Mouse (Mus musculus) erythroid progenitor cell, adult 5-6 weeks (primary cell): ENCODE measurements around the gene Itga3. TPM values are rescaled to one million over a fixed set of nuclear protein-coding genes. Genes with fewer than 3 reads are reported as not detected.
A peak's percentile ranks its signal among the peaks of the same experiment; 100 is the strongest.

Source experiments
- ATAC-seq: replicated peaks from 2 replicates; pipeline ENCODE4 v1.8.0; 2016; ENCODE audit warnings: moderate number of reproducible peaks, mild to moderate bottlenecking, moderate TSS enrichment, inconsistent platforms; ENCODE audit not compliant: poor library complexity, low FRiP score, severe bottlenecking
- total RNA-seq, 2 experiments: library from RNA; stranded (forward) in 1 of 2; stranded (reverse) in 1 of 2; fragments of 150-400 nt in 1 of 2; fragments of 186-747, 209-891 nt in 1 of 2; gene quantifications; 2 replicates each; pipeline versions ENCODE4 v1.2.3 to v1.2.4; 2015 to 2017; ENCODE audit warnings: low replicate concordance in 2 of 2

Gene Itga3
- total RNA-seq, 2 experiments from 2014 or later = not detected

DNA sequence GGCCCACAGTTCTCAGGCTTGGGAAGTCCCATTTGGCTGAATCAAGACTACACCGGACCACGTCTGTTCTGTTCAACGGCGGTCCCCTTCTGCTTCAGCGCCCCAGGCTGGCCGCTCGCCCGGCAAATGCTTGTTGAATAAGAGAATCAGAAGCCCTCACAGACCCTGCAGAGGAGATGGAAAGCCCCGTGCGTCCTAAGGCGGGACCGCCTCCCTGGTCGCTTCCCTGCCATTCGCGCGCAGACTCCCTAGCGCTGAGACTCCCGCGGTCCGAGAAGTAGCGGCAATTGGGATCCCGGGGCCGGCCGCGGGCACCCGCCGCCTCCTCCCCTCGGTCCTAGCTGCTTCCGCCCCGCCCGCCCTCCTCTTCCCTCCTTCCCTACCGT is 67.0 kb downstream of the Itga3 start, which contains the start of gene Samd14:
Gene Samd14 (plus strand): TSS at position 251 of the 386 bp plus-strand sequence.
- ATAC-seq = peak; percentile 45

DNA sequence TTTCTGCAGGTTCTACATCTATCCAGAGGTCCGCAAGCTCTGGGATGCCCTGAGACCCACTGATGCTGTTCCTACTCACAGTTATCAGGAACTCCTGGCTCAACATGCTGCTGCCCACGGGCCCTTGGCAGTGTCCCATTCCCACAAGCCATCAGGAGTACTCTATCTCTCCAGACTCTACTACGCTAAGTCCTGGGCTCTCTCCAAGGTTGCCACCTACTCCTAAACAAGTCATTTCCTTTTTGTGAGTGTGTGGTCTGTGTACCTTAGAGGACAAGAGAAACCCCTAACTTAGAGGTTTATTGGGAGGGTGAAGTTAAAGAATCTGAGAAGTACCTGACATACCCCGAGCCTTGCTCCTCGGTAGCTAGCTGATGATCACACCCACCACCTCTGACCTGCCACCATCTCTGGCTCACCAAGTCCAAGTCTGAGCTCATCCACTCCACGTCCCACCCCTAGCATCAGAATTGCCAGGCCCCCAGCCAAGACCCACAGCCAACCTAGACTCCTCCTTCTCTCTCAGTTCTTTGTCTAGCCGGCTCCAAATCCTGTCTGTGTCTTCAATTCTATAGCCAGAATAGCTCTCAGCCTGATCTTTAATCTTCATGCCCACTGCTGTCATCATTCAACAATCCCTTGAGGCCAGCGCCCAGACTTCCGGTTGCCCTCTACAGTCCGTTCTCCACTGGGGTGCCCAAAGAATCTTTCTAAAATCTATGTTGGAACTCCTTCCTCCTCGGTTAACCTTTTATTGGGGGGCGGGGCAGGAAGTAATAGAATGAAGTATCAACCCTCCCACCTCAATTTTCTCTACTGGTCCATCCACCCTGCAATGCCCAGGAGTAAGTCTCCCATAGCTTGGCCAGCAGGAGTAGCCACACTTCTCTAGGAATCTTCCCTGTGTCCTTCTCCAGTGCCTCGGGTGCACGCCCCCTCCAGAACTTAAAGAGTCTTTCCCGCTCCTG is 67.7 kb downstream of the Itga3 start:
- peak; percentile 1; the same call in 1 of the 2 replicates for ATAC-seq

DNA sequence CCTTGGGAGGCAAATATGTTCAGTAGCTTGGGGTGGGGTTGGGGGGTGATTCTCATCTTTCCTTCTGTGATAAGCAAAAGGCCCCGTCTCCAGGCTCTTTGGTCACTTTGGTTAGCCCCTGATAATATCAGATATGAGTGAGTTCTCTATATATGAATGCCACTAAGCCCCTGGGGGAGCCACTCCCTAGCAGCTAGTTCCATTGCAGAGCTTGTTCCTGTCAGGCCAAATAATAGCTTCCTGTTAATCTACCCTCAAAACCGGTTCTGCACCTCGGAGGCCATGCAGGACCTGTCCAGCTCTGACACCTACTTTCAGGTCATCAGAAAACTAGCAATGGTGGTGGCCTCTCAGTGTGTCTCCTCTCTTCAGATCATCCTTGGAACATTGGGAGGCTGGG is 69.2 kb downstream of the Itga3 start:
- ATAC-seq = no peak

DNA sequence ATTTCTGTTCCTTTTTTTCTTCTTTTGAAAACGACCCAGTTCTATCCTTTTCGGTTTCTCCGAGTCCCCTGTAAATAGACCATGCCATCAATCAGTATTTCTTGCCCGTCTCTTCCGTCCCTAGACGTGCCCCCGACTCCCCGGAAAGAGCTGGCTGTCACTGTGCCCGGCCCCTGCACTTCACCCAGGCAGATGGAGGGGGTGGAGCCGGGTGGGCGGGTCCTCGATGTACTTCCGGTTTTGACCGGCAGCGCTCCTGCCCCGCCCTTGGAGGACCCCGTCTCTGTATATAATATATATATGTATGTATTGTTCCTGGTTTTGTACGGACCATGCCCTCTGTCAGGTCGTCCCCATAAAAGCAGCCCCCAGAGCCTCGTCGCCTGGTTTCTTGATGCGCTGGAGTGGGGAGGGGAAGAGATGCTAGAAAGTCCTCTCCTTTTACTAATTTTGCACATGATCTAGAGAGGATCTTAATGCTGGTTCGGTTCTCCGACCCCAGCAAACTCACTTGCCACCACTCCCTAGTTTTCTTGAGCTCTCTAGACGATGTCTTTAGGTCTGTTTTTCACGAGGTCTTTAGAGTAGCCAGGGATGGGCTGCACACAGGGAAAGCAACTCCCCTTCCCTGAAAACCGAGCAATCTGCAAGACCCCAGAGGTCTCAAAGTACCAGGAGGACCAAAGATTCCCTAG is 69.9 kb downstream of the Itga3 start:
- peak; percentile 62 for ATAC-seq

DNA sequence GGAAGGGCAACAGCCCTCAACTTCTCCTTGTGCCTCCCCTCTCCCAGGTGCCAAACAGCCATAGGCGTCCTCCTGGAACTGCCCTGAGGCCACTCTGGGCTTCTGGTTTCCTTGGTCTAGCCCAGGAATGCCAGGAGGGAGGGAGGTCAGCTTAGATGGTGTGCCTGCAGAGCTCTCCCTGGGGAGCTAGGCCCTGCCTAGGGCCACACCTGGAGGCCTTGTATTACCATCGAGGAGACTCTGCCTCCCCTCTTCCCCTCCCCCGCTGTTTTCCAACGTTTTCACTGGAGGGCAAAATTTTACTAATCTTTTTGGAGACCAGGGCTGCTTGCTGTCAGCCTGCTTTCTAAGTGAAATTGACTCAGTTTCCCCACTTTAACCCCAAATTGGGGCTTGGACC is 70.6 kb downstream of the Itga3 start:
- ATAC-seq = no peak

DNA sequence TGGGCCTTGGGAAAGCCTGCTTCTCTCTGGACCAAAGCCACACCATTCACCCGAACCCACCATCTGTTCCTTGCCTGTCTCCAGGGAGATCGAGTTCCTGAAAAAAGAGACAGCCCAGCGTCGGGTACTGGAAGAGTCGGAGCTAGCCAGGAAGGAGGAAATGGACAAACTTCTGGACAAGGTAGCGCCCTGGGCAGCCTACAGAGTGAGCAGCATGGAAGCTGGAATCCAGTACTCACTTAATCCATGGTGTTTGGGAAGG is 71.7 kb downstream of the Itga3 start:
- no peak for ATAC-seq

DNA sequence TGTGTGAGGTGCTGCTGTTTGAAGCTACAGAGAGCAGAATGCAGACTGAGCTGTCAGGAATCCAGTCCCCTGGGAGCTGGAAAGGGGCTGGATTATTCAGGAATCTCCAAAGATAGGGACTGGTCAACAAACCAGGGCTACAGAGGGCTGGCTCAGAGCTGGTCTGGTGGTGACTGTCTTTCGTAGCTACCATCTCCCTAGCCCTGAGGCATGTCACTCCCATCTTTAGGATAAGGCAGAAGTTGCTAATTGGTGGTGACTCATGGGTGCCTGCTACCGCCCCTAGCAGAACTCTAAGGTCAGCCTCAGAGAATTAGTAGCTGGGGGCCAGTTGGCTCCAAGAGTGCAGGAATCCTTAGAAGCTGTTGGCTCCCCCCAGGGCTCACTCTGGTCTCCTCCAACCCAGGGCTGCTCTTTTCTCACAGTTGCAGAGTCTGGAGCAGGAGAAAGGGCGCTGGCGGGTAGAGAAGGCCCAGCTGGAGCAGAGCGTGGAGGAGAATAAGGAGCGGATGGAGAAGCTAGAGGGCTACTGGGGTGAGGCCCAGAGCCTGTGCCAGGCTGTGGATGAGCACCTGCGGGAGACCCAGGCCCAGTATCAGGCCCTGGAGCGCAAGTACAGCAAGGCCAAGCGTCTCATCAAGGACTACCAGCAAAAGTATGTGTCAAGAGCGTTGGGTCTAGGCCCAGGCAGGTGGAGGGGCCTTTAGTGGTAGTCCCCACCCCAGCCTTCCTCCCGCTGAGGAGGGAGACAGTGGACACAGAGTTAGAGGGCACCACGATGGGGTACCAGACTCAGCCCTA is 72.3 kb downstream of the Itga3 start:
- no peak for ATAC-seq

DNA sequence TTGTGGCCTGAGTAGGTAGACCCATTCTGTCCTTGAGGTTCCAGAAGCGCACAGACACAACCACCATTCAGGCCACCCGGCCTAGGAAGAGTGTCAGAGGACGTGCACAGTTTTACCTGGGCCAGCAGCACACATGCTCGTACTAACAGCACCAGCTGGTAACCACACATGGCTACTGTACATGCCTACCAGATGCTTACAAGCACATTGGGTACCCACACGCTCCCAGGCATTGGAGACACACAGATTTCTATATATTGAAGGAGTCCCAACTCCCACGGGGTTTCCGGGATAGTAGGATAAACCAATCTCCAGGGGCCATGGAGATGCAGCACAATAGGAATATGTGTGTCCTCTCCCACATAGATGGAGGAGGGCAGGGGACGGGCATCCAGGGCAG is 73.9 kb downstream of the Itga3 start:
- no peak for ATAC-seq

DNA sequence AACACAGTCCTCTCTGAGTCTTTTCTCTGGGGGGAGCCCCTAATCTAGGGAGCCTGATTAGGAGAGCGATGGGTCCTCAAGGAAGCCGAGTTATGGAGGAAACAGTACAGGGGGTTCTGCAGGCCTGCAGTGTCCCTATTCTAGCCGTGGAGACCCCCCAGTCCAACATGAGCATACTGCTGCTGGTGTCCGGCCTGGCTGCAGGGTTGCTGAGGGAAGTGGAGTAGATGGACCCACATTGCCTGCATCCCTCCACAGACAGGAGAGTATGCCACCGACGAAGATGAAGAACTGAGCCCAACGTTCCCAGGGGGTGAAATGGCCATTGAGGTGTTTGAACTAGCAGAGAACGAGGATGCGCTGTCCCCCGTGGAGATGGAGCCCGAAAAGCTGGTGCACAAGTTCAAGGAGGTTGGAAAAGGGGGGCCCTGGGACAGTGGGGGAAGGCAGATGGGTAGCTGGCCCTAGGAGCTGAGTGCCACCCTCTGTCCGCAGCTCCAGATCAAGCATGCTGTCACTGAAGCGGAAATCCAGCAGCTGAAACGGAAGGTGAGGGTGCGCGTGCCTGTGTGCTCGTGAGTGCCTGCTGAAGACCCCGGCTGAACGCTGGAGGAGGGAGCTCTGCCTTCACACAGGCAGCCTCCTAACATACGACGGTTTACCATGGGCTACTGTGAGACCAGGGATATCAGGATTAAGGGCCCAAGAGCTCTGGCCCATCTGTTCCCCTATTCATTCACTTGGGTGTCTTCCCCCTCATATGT is 74.8 kb downstream of the Itga3 start:
- no peak for ATAC-seq

DNA sequence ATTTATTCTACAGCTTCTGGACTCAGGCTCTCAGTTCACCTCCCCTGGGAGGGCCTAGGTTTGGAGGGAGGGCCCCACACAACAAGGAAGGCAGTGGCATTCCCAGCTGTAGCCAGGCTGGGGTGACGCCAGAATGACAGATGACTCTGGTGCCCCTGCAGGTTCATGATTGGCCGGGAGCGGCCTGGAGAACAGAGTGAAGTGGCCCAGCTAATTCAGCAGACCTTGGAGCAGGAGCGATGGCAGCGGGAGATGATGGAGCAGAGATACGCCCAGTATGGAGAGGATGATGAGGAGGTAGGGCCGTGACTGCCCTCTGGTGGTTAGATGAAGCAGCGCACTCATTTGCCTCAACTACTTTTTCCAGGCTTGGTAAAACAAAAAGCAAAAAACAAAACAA is 75.5 kb downstream of the Itga3 start:
- peak; percentile 59 for ATAC-seq

DNA sequence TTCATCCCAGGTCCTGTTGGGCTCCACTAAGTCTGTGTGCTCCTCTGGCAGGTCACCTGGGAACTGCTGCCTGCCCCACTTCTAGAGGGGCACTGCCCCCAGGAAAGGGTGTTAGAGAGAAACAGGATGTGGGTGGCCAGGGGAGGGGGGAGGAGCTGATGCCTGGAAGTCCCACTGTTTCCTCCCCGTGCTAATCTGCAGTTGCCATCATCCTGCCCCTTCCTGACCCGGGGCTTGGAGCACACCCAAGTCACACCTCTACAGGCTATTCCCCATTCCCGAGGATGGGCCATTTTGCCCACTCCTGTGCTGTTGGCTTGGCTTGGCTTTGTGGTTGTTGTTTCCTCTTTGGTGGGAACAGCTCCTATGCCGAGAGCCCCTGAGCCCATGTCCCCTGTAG is 76.1 kb downstream of the Itga3 start:
- ATAC-seq = peak; percentile 21; the same call in 1 of the 2 replicates

DNA sequence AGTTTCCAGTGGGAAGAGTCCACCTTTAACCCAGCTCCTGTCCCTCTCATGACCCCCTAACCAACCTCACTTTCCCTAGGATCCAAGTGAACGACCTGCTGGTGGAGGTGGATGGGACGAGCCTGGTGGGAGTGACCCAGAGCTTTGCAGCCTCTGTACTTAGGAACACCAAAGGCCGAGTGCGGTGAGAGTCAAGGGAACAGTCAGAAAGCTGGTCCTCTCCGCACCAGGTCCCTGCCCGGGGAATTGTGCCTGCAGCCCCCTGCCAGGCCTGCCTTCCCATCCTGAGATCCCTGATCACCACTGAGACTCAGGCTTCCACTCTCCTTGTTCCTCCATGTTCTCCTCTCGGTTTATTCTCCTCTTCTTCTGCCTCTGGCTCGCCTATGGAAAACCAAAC is 76.5 kb downstream of the Itga3 start:
- no peak for ATAC-seq

DNA sequence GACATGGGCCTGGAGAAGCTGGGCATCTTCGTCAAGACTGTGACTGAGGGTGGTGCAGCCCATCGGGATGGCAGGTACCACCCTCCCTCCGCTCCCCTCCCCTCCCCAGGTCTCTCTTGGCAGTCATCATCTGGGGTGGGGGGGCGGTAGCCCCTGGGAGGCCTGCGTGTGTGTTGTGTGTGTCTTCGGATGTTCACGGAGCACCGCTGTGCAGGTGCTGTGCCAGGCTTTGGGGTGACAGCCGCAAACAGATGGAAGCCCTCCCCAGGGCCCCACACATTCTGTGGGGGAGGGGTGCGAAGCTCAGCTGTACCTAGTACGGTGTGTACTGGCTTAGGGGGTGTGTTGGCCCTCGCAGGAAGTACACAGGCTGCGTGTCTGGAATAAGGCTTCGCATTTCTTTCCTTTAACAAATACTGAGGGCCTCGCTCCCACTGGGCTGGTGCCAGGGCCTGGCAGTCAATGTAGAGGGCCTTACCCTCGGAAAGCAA is 78.5 kb downstream of the Itga3 start:
- ATAC-seq = 0 out of 2 replicates have a peak, but pooled peaks have one; percentile 9

DNA sequence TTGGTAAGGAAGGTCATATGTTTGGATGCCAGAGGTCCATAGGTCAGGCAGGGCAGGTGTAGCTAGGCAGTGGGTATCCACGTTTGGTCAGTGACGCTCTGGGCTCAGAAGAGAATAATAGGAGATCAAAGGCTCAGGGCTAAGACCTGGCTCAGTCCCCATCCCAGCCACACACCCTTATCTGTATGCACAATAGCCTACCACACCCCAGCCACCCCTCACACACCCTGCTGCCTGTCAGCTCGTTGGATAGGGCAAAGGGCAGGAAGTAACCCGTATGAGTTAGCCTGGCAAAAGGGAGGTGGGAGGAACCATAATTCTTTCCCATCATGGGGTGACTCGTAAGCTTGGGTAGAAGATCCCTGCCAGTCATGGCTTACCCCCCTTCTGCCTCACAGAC is 79.0 kb downstream of the Itga3 start:
- ATAC-seq = peak; percentile 70

DNA sequence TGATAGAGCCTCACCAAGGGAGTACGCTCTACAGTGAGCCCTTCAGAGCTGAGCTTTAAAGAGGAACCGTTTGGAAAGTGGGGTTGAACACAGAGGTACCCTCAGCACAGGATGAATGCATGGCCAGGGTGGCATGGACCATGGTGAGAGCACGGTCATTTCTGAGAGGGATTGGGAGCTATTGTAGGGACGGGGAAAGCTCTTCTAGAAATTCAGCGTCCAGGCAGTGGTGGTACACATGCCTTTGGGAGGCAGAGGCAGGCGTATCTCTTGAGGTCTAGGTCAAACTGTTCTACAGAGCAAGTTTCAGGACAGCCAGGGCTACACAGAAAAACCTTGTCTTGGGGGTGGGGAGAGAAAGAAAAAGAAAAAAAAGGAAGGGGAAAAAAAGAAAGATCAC is 79.6 kb downstream of the Itga3 start:
- no peak for ATAC-seq

DNA sequence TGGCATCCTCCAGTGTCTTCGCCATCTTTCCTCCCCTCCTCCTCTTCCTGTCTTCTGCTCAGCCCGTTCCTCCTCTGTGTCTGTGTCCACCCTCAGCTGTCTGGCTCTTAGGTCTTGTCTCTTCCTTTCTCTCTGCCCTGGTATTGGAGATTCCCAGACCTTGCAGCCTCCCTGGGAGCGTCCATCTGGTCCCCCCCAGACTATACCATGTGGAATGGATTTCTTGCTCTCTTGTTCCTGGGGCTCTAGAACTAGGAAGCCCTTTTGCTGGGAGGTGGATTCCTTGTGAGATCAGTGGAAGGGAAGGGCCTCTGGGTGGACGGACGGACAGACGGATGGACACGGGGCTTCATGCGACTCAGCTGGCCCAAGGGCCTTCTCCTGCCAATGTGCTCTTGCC is 80.5 kb downstream of the Itga3 start:
- ATAC-seq = no peak

DNA sequence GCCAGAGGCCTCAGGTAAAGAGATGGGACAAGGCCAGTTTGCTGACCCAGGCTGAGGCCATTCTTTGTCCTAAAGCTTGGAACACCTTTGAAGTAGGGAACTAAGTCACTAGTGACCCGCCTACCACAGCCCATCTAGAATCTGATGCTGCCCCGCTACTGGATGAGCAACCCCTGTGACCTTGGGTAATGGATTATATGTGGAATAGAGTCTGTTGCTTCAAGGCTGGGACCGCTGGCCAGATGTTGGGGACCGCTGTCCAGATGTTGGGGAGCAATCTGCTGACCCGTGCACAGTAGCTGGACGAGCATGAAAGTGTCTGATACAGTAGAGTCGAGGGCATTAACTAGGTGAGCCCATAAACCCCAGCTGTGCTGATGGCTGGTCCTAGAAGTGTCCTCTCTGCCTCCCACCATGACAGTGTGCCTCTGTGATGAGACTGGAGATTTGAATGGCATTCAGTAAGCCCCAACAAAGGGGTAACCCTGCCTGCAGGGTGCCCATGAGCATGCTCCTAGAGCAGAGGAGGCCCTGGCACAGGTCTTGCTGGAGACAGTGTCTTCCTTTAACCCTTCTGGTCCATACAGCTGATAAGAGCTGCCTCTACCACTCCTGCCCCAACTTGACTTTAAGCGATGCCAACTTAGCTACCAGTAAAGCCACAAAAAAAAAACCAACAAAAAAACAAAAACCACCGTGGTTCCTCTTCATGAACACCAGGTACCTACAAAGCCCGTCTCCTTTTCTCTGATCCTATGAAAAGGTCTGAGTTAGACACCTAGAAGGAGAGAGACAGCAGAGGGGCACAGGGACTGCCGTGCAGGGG is 81.4 kb downstream of the Itga3 start:
- ATAC-seq = no peak
